Mouse (Mus musculus): Measurements from ENCODE around the gene Sgk2. TPM values are rescaled to one million over a fixed set of nuclear protein-coding genes. Genes with fewer than 3 reads are reported as not detected.
A peak's percentile ranks its signal among the peaks of the same experiment; 100 is the strongest.

Gene Sgk2
- polyA plus RNA-seq, 1 experiment = 11.5 TPM

- Histone ChIP-seq H3K27me3 (ENCODE audit: control insufficient read depth, insufficient read depth, low read length) (no peaks in the 10 kb centered on the region), H3K27ac (ENCODE audit: insufficient read depth, low read depth, low read length) (no peak overlapping the region), H3K4me3 (ENCODE audit: low read depth, low read length) (no peak overlapping the region), H3K36me3 (ENCODE audit: control insufficient read depth, insufficient read depth, low read length) (peaks cover 17% of the 10 kb centered on the region), H3K4me1 (ENCODE audit: control insufficient read depth, insufficient read depth, insufficient read length, low read length) (no peaks in the 10 kb centered on the region)
- WGBS = 88% methylated on average over 2 of the region's 2 CpGs
- TF ChIP-seq CTCF (IDR thresholded peaks at IDR 0.05; ENCODE audit: extremely low read depth, insufficient read length, insufficient replicate concordance, low read depth, low read length) (no peak), POLR2A (IDR thresholded peaks at IDR 0.05; ENCODE audit: low read depth, low read length) (no peak)
These were observed 62.0 kb downstream of the Sgk2 start for GRCm38 (mm10) chr2:163049116-163049515.

DNA sequence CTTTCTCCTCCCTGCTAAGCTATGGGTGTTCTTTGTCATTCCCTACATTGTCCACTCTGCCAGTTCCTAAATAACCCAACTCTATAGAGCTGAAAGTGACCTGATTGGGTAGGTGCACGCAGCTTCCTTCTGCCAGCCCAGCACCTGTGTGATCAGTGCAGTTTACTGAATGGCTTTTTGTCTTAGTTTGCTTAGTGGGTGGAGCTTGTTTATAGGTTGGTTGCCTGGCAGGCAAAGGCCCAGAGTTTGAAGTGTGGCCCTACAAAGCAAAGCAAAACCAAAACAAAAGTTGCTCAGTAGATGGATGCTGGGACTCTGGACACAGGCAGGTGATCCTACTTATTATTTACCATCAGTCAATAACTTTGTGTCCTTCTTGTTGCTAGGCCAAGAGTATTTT, 64.6 kb downstream of the Sgk2 start:
- Histone ChIP-seq H3K27ac (ENCODE audit: insufficient read depth, low read depth, low read length) (no peak overlapping the region), H3K27me3 (ENCODE audit: control insufficient read depth, insufficient read depth, low read length) (peaks cover 6% of the 10 kb centered on the region), H3K4me3 (ENCODE audit: low read depth, low read length) (no peak overlapping the region), H3K4me1 (ENCODE audit: control insufficient read depth, insufficient read depth, insufficient read length, low read length) (peaks cover 9% of the 10 kb centered on the region), H3K36me3 (ENCODE audit: control insufficient read depth, insufficient read depth, low read length) (no peaks in the 10 kb centered on the region)
- WGBS = 27% methylated on average over 1 of the region's 1 CpGs
- TF ChIP-seq POLR2A (IDR thresholded peaks at IDR 0.05; ENCODE audit: low read depth, low read length) (no peak), CTCF (IDR thresholded peaks at IDR 0.05; ENCODE audit: extremely low read depth, insufficient read length, insufficient replicate concordance, low read depth, low read length) (no peak)

DNA sequence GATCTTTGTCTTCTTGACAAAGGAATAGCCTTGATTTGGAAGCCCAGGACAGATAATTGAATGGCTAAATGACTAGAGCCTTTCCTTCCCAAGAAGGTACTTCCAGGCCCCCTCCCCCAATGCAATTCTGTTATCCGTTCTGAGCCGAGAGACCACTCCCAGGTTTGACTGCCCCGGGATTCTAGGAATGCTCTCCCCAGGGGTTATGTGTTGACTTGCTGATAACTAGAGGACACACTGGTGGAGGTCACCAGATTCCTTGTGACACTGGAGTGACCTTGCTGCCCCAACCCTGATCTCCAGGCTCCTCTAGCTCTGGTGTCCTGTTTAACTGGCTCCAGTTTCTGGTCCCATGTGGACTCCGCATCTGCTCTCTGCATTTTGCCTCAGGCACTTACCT, 65.0 kb downstream of the Sgk2 start:
- Histone ChIP-seq H3K27me3 (ENCODE audit: control insufficient read depth, insufficient read depth, low read length) (peaks cover 6% of the 10 kb centered on the region), H3K4me3 (ENCODE audit: low read depth, low read length) (no peak overlapping the region), H3K27ac (ENCODE audit: insufficient read depth, low read depth, low read length) (no peak overlapping the region), H3K36me3 (ENCODE audit: control insufficient read depth, insufficient read depth, low read length) (no peaks in the 10 kb centered on the region), H3K4me1 (ENCODE audit: control insufficient read depth, insufficient read depth, insufficient read length, low read length) (peaks cover 9% of the 10 kb centered on the region)
- 40% methylated on average over 4 of the region's 4 CpGs for WGBS
- TF ChIP-seq CTCF (IDR thresholded peaks at IDR 0.05; ENCODE audit: extremely low read depth, insufficient read length, insufficient replicate concordance, low read depth, low read length) (no peak), POLR2A (IDR thresholded peaks at IDR 0.05; ENCODE audit: low read depth, low read length) (no peak)

GRCm38 (mm10) chr2:163052826-163053225, 65.7 kb downstream of the Sgk2 start:
- H3K4me3 ChIP-seq (ENCODE audit: low read depth, low read length) = no peak overlapping the region
- H3K27ac ChIP-seq (ENCODE audit: insufficient read depth, low read depth, low read length) = no peak overlapping the region
- no peaks in the 10 kb centered on the region for H3K36me3 ChIP-seq (ENCODE audit: control insufficient read depth, insufficient read depth, low read length)
- H3K4me1 ChIP-seq (ENCODE audit: control insufficient read depth, insufficient read depth, insufficient read length, low read length) = peaks cover 9% of the 10 kb centered on the region
- TF ChIP-seq CTCF (IDR thresholded peaks at IDR 0.05; ENCODE audit: extremely low read depth, insufficient read length, insufficient replicate concordance, low read depth, low read length) (no peak), POLR2A (IDR thresholded peaks at IDR 0.05; ENCODE audit: low read depth, low read length) (no peak)
- peaks cover 6% of the 10 kb centered on the region for H3K27me3 ChIP-seq (ENCODE audit: control insufficient read depth, insufficient read depth, low read length)
- 82% methylated on average over 4 of the region's 4 CpGs for WGBS

DNA sequence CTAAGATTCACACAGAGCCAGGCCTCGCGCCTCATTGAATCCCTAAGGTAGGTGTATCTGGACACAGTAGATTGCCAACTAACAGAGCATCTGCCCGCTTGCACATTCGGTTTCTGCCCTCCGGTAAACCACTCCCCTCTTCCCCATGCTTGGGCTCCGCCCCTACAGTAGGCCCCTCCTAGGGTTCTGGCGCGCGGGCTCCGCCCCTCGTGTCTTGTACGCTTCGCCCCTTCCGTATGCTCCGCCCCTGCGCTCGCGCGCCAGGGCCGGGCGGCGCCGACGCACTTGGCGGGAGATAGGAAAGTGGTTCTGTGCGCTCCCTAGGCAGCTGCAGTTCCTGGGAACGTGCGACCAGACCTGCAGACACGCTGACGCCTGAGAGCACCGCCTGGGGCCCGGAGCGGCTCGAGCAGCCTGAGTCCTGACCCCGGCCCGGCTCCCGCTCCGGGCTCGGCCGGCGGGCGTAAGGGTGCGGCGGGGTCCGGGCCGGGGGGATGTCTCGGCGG, 67.3 kb downstream of the Sgk2 start, which contains the start of gene Mybl2:
Gene Mybl2, plus strand, starts transcription at position 353 of the 506 bp plus-strand sequence.
- Histone ChIP-seq H3K27ac (ENCODE audit: insufficient read depth, low read depth, low read length) (no peak within 1 kb of the TSS), H3K4me1 (ENCODE audit: control insufficient read depth, insufficient read depth, insufficient read length, low read length) (peaks cover 9% of the 10 kb centered on the region), H3K36me3 (ENCODE audit: control insufficient read depth, insufficient read depth, low read length) (no peaks in the 10 kb centered on the region), H3K27me3 (ENCODE audit: control insufficient read depth, insufficient read depth, low read length) (peaks cover 6% of the 10 kb centered on the region), H3K4me3 (ENCODE audit: low read depth, low read length) (peak within 1 kb of the TSS; percentile 67)
- under 1% methylated on average over 48 of the region's 48 CpGs for WGBS
- TF ChIP-seq POLR2A (IDR thresholded peaks at IDR 0.05; ENCODE audit: low read depth, low read length) (no peak; the same call in 1 of the 2 replicates), CTCF (IDR thresholded peaks at IDR 0.05; ENCODE audit: extremely low read depth, insufficient read length, insufficient replicate concordance, low read depth, low read length) (no peak)

- H3K4me3 ChIP-seq (ENCODE audit: low read depth, low read length) = peak overlapping the region; percentile 67
- H3K27me3 ChIP-seq (ENCODE audit: control insufficient read depth, insufficient read depth, low read length) = peaks cover 6% of the 10 kb centered on the region
- TF ChIP-seq CTCF (IDR thresholded peaks at IDR 0.05; ENCODE audit: extremely low read depth, insufficient read length, insufficient replicate concordance, low read depth, low read length) = no peak
- no peak for TF ChIP-seq POLR2A (IDR thresholded peaks at IDR 0.05; ENCODE audit: low read depth, low read length)
- H3K36me3 ChIP-seq (ENCODE audit: control insufficient read depth, insufficient read depth, low read length) = no peaks in the 10 kb centered on the region
- WGBS = under 1% methylated on average over 37 of the region's 38 CpGs
- H3K4me1 ChIP-seq (ENCODE audit: control insufficient read depth, insufficient read depth, insufficient read length, low read length) = peaks cover 9% of the 10 kb centered on the region
- H3K27ac ChIP-seq (ENCODE audit: insufficient read depth, low read depth, low read length) = no peak overlapping the region
These were observed 67.9 kb downstream of the Sgk2 start for GRCm38 (mm10) chr2:163054891-163055494.

- Histone ChIP-seq H3K4me3 (ENCODE audit: low read depth, low read length) (peak overlapping the region; percentile 67), H3K36me3 (ENCODE audit: control insufficient read depth, insufficient read depth, low read length) (no peaks in the 10 kb centered on the region)
- TF ChIP-seq POLR2A (IDR thresholded peaks at IDR 0.05; ENCODE audit: low read depth, low read length) = no peak
- TF ChIP-seq CTCF (IDR thresholded peaks at IDR 0.05; ENCODE audit: extremely low read depth, insufficient read length, insufficient replicate concordance, low read depth, low read length) = no peak
These were observed 68.6 kb downstream of the Sgk2 start for GRCm38 (mm10) chr2:163055715-163056114.

More at GRCm38 (mm10) chr2:163055715-163056114, 68.6 kb downstream of the Sgk2 start:
- WGBS = 22% methylated on average over 5 of the region's 5 CpGs
- H3K27me3 ChIP-seq (ENCODE audit: control insufficient read depth, insufficient read depth, low read length) = peaks cover 6% of the 10 kb centered on the region
- no peak overlapping the region for H3K27ac ChIP-seq (ENCODE audit: insufficient read depth, low read depth, low read length)
- H3K4me1 ChIP-seq (ENCODE audit: control insufficient read depth, insufficient read depth, insufficient read length, low read length) = peaks cover 9% of the 10 kb centered on the region
